Mouse (Mus musculus) stomach, postnatal 0 days (tissue): ENCODE measurements around the gene Cyp2j6.

Source experiments
- CTCF ChIP-seq: IDR thresholded peaks from 2 replicates; pipeline ENCODE4 v1.5.1; 2016; ENCODE audit warnings: antibody characterized with exemption, low read depth, mild to moderate bottlenecking, moderate library complexity
- EP300 ChIP-seq: optimal IDR thresholded peaks from 2 replicates; pipeline ENCODE3; 2016; ENCODE audit warnings: antibody characterized with exemption

- TF ChIP-seq CTCF (no peak), EP300 (no peak)
Observed at GRCm38 (mm10) chr4:96510083-96510482, 43.4 kb downstream of the Cyp2j6 start.
